Mouse (Mus musculus): Measurements from ENCODE around the gene Ang6. TPM values are rescaled to one million over a fixed set of nuclear protein-coding genes. Genes with fewer than 3 reads are reported as not detected.
"Not testable (repeated sequence)": the region's sequence is repeated elsewhere in the genome, so short reads cannot be mapped to it uniquely, and the experiment has no call there.

Gene Ang6
- not detected in 2 replicates for polyA plus RNA-seq (2012; rRNA removed)

- TF ChIP-seq POLR2A (IDR thresholded peaks at IDR 0.05; ENCODE audit: extremely low read depth, insufficient read depth, low read length): no peak
- TF ChIP-seq CTCF (IDR thresholded peaks at IDR 0.05; ENCODE audit: extremely low read depth, insufficient read depth, low read length): no peak
- Histone ChIP-seq H3K27ac (ENCODE audit: insufficient read depth, low read length) (no peak within 1 kb of the TSS), H3K4me3 (ENCODE audit: insufficient read depth, low read length) (no peak within 1 kb of the TSS), H3K4me1 (ENCODE audit: control insufficient read depth, insufficient read depth, low read length) (no peaks in the 10 kb centered on the region)
Observed at GRCm38 (mm10) chr14:44002169-44002568, at the start of gene Ang6. Gene Ang6, minus strand, starts transcription at chr14:44002269.

GRCm38 (mm10) chr14:44046567-44046966 is 44.5 kb upstream of the Ang6 start:
- not testable (repeated sequence) for H3K4me3 ChIP-seq (ENCODE audit: insufficient read depth, low read length); H3K4me1 ChIP-seq (ENCODE audit: control insufficient read depth, insufficient read depth, low read length); H3K27ac ChIP-seq (ENCODE audit: insufficient read depth, low read length)

GRCm38 (mm10) chr14:44031828-44032227 is 29.8 kb upstream of the Ang6 start:
- H3K27ac ChIP-seq (ENCODE audit: insufficient read depth, low read length); H3K4me1 ChIP-seq (ENCODE audit: control insufficient read depth, insufficient read depth, low read length); H3K4me3 ChIP-seq (ENCODE audit: insufficient read depth, low read length): not testable (repeated sequence)

- not testable (repeated sequence) for H3K27ac ChIP-seq (ENCODE audit: insufficient read depth, low read length); H3K4me3 ChIP-seq (ENCODE audit: insufficient read depth, low read length); H3K4me1 ChIP-seq (ENCODE audit: control insufficient read depth, insufficient read depth, low read length)
Observed at GRCm38 (mm10) chr14:44009686-44010085, 7.6 kb upstream of the Ang6 start.

GRCm38 (mm10) chr14:44008021-44008420 is 6.0 kb upstream of the Ang6 start:
- not testable (repeated sequence) for H3K4me3 ChIP-seq (ENCODE audit: insufficient read depth, low read length); H3K27ac ChIP-seq (ENCODE audit: insufficient read depth, low read length); H3K4me1 ChIP-seq (ENCODE audit: control insufficient read depth, insufficient read depth, low read length)

GRCm38 (mm10) chr14:44001600-44001999 is 469 bp downstream of the Ang6 start:
- H3K4me3 ChIP-seq (ENCODE audit: insufficient read depth, low read length): no peak overlapping the region
- no peak overlapping the region for H3K27ac ChIP-seq (ENCODE audit: insufficient read depth, low read length)
- H3K4me1 ChIP-seq (ENCODE audit: control insufficient read depth, insufficient read depth, low read length): no peaks in the 10 kb centered on the region
- TF ChIP-seq CTCF (IDR thresholded peaks at IDR 0.05; ENCODE audit: extremely low read depth, insufficient read depth, low read length): no peak
- no peak for TF ChIP-seq POLR2A (IDR thresholded peaks at IDR 0.05; ENCODE audit: extremely low read depth, insufficient read depth, low read length)

- not testable (repeated sequence) for H3K4me1 ChIP-seq (ENCODE audit: control insufficient read depth, insufficient read depth, low read length); H3K4me3 ChIP-seq (ENCODE audit: insufficient read depth, low read length); H3K27ac ChIP-seq (ENCODE audit: insufficient read depth, low read length)
Observed at GRCm38 (mm10) chr14:43998455-43999000, 3.5 kb downstream of the Ang6 start.

- TF ChIP-seq CTCF (IDR thresholded peaks at IDR 0.05; ENCODE audit: extremely low read depth, insufficient read depth, low read length): peak; percentile 51
- not testable (repeated sequence) for H3K4me3 ChIP-seq (ENCODE audit: insufficient read depth, low read length); H3K4me1 ChIP-seq (ENCODE audit: control insufficient read depth, insufficient read depth, low read length); H3K27ac ChIP-seq (ENCODE audit: insufficient read depth, low read length)
Observed at GRCm38 (mm10) chr14:43987404-43987803, 14.7 kb downstream of the Ang6 start.

- Histone ChIP-seq H3K4me3 (ENCODE audit: insufficient read depth, low read length) (no peak overlapping the region), H3K27ac (ENCODE audit: insufficient read depth, low read length) (no peak overlapping the region), H3K4me1 (ENCODE audit: control insufficient read depth, insufficient read depth, low read length) (no peaks in the 10 kb centered on the region)
- TF ChIP-seq POLR2A (IDR thresholded peaks at IDR 0.05; ENCODE audit: extremely low read depth, insufficient read depth, low read length) (no peak), CTCF (IDR thresholded peaks at IDR 0.05; ENCODE audit: extremely low read depth, insufficient read depth, low read length) (no peak)
Observed at GRCm38 (mm10) chr14:43986147-43986546, 15.9 kb downstream of the Ang6 start.

GRCm38 (mm10) chr14:43983897-43984296 is 18.2 kb downstream of the Ang6 start:
- no peak overlapping the region for H3K4me3 ChIP-seq (ENCODE audit: insufficient read depth, low read length)
- peak; percentile 59 for TF ChIP-seq CTCF (IDR thresholded peaks at IDR 0.05; ENCODE audit: extremely low read depth, insufficient read depth, low read length)
- no peak for TF ChIP-seq POLR2A (IDR thresholded peaks at IDR 0.05; ENCODE audit: extremely low read depth, insufficient read depth, low read length)
- no peaks in the 10 kb centered on the region for H3K4me1 ChIP-seq (ENCODE audit: control insufficient read depth, insufficient read depth, low read length)
- H3K27ac ChIP-seq (ENCODE audit: insufficient read depth, low read length): no peak overlapping the region

- H3K4me3 ChIP-seq (ENCODE audit: insufficient read depth, low read length): no peak overlapping the region
- H3K4me1 ChIP-seq (ENCODE audit: control insufficient read depth, insufficient read depth, low read length): no peaks in the 10 kb centered on the region
Observed at GRCm38 (mm10) chr14:43983454-43983853, 18.6 kb downstream of the Ang6 start.

GRCm38 (mm10) chr14:43956769-43957168 is 45.3 kb downstream of the Ang6 start, which contains the start of gene Ang5:
Gene Ang5, plus strand, starts transcription at chr14:43957069.
- H3K27ac ChIP-seq (ENCODE audit: insufficient read depth, low read length); H3K4me3 ChIP-seq (ENCODE audit: insufficient read depth, low read length); H3K4me1 ChIP-seq (ENCODE audit: control insufficient read depth, insufficient read depth, low read length): not testable (repeated sequence)

More at GRCm38 (mm10) chr14:43983454-43983853, 18.6 kb downstream of the Ang6 start:
- H3K27ac ChIP-seq (ENCODE audit: insufficient read depth, low read length): no peak overlapping the region
- TF ChIP-seq POLR2A (IDR thresholded peaks at IDR 0.05; ENCODE audit: extremely low read depth, insufficient read depth, low read length) (no peak), CTCF (IDR thresholded peaks at IDR 0.05; ENCODE audit: extremely low read depth, insufficient read depth, low read length) (no peak)

- not testable (repeated sequence) for H3K4me3 ChIP-seq (ENCODE audit: insufficient read depth, low read length); H3K27ac ChIP-seq (ENCODE audit: insufficient read depth, low read length); H3K4me1 ChIP-seq (ENCODE audit: control insufficient read depth, insufficient read depth, low read length)
Observed at GRCm38 (mm10) chr14:43955074-43955473, 47.0 kb downstream of the Ang6 start.

- H3K4me3 ChIP-seq (ENCODE audit: insufficient read depth, low read length); H3K27ac ChIP-seq (ENCODE audit: insufficient read depth, low read length); H3K4me1 ChIP-seq (ENCODE audit: control insufficient read depth, insufficient read depth, low read length): not testable (repeated sequence)
Observed at GRCm38 (mm10) chr14:43953382-43953781, 48.7 kb downstream of the Ang6 start.

Data from cortical plate, adult 2 months (tissue).